Mouse (Mus musculus) thymus, adult 2 months (tissue): ENCODE data around the gene Rnf220.

ENCODE experiments used
- CTCF ChIP-seq: fragments of 200-500 bp; IDR thresholded peaks from 2 replicates; pipeline ENCODE4 v1.5.1; 2012; ENCODE audit warnings: mild to moderate bottlenecking, control low read depth, low read length, moderate library complexity, borderline replicate concordance; ENCODE audit not compliant: control insufficient read depth, poor library complexity, insufficient read depth; ENCODE audit errors: extremely low read depth
- POLR2A ChIP-seq: fragments of 200-500 bp; IDR thresholded peaks from 2 replicates; pipeline ENCODE4 v1.6.1; 2012; ENCODE audit warnings: mild to moderate bottlenecking, low read length, control low read depth, moderate library complexity; ENCODE audit not compliant: control insufficient read depth, poor library complexity, insufficient read depth; ENCODE audit errors: extremely low read depth

DNA sequence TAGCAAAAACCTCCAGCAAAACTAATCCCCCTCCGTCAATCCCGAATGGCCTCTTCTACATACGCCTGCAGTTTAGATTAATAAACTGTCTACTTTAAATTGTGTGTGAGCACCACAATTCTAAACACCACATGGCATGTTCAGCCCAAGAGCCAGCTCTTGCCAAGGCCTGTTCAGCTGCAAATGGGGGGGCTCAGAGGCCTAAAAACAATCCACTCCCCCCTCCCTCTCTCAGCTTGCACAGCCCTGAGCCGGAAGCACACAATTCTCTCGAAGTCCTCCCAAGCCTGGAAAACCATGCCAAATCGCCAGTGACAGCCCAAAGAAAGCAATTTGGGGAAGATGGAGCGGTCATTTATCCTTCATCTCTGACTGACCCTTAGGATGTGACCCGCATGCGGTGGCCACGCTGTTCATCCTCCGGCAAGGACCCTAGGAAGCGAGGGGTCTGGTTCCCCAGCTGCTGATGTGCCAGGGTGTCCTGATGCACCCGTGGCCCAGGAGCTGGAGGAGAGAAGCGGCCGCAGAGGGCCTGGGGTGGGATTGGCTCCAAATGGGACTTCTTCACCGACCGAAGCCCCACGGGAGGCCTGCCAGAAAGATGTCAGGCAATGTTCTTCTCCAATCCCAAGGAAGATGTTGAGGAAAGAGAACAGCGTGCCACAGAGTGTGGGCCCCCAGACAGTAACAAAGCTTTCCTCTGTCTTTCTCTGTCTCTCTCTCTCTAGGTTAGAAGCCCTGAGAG lies 199.8 kb downstream of the Rnf220 start:
- TF ChIP-seq POLR2A = no peak
- no peak for TF ChIP-seq CTCF
